Mouse (Mus musculus) heart, embryonic 14.5 days (tissue): Measurements from ENCODE around the gene Pigr. TPM values are rescaled to one million over a fixed set of nuclear protein-coding genes. Genes with fewer than 3 reads are reported as not detected.

ENCODE experiments used
- ATAC-seq: fragments of 200-750 bp; cut with Nextera tagmentation; 2 replicates; pipeline ENCODE4 v1.8.0; 2017; ENCODE audit warnings: low read depth, moderate TSS enrichment; ENCODE audit not compliant: insufficient number of reproducible peaks, insufficient read depth, low FRiP score
- H3K27ac ChIP-seq, 2 experiments: fragments of 200-500 bp in 1 of 2; fragments of 300-500 bp in 1 of 2; sonication (generic) in 1 of 2; replicated peaks in 1 of 2; 2 replicates each; pipeline ENCODE4 v1.5.1; 2012 to 2014; ENCODE audit warnings: low read depth in 2 of 2, low read length in 2 of 2, control low read depth in 1 of 2, mild to moderate bottlenecking in 1 of 2, mixed read lengths in 1 of 2; ENCODE audit not compliant: control insufficient read depth in 1 of 2, insufficient read depth in 1 of 2
- H3K27me3 ChIP-seq: fragments of 300-500 bp; sonication (generic); 2 replicates; pipeline ENCODE4 v1.6.1; 2014; ENCODE audit warnings: mild to moderate bottlenecking, low read length, control low read depth; ENCODE audit not compliant: control insufficient read depth, insufficient read depth
- H3K36me3 ChIP-seq: fragments of 300-500 bp; sonication (generic); 2 replicates; pipeline ENCODE4 v1.6.1; 2014; ENCODE audit warnings: mild to moderate bottlenecking, control low read depth, low read length, mixed read lengths; ENCODE audit not compliant: control insufficient read depth, insufficient read depth
- H3K4me1 ChIP-seq, 2 experiments: fragments of 200-500 bp in 1 of 2; fragments of 300-500 bp in 1 of 2; sonication (generic) in 1 of 2; 2 replicates each; pipeline ENCODE4 v1.6.1; 2012 to 2014; ENCODE audit warnings: low read length in 2 of 2, control low read depth in 1 of 2, mixed read lengths in 1 of 2; ENCODE audit not compliant: control insufficient read depth in 2 of 2, insufficient read depth in 2 of 2
- H3K4me2 ChIP-seq: fragments of 300-500 bp; sonication (generic); 2 replicates; pipeline ENCODE4 v1.6.1; 2014; ENCODE audit warnings: mild to moderate bottlenecking, low read length
- H3K4me3 ChIP-seq, 2 experiments: fragments of 200-500 bp in 1 of 2; fragments of 300-500 bp in 1 of 2; sonication (generic) in 1 of 2; 2 replicates each; pipeline ENCODE4 v1.5.1; 2012 to 2014; ENCODE audit warnings: low read length in 2 of 2, mild to moderate bottlenecking in 2 of 2, control low read depth in 1 of 2, low read depth in 1 of 2, moderate library complexity in 1 of 2; ENCODE audit not compliant: control insufficient read depth in 1 of 2, insufficient read depth in 1 of 2
- H3K9ac ChIP-seq: fragments of 300-500 bp; sonication (generic); 2 replicates; pipeline ENCODE4 v1.6.1; 2014; ENCODE audit warnings: mild to moderate bottlenecking, low read length
- H3K9me3 ChIP-seq: fragments of 300-500 bp; sonication (generic); 2 replicates; pipeline ENCODE4 v1.6.1; 2016; ENCODE audit warnings: low read length, control low read depth; ENCODE audit not compliant: control insufficient read depth
- WGBS: fragments of 180-500 bp; shearing (Covaris S2); extraction: QIAGEN DNeasy Blood & Tissue Kit; methylation state at CpG from one replicate; pipeline ENCODE4 v1.1.7; 2014; 5-methylcytosine and 5-hydroxymethylcytosine counted together
- polyA plus RNA-seq: library from polyadenylated mRNA; unstranded; fragments of >200 nt; fragmentation: Nextera tagmentation; extraction: Ambion mirVana; gene quantifications from 2 replicates; pipeline ENCODE4 v1.2.1, GENCODE M21; 2014

Gene Pigr
- polyA plus RNA-seq, 1 experiment from 2014 or later, result 0.05 TPM

- WGBS, result 68% methylated on average over 5 of the region's 5 CpGs
- Histone ChIP-seq H3K9ac (no peak overlapping the region), H3K4me3 (no peak overlapping the region), H3K4me1 (peaks cover 6 to 9% of the 10 kb centered on the region in 2 experiments), H3K4me2 (no peak overlapping the region), H3K27me3 (0 out of 2 replicates have a peak, but pooled peaks cover 3% of the 10 kb centered on the region), H3K36me3 (no peaks in the 10 kb centered on the region), H3K27ac (no peak overlapping the region), H3K9me3 (no peaks in the 10 kb centered on the region)
- no peak for ATAC-seq
Observed at GRCm38 (mm10) chr1:130832230-130833149, 6.0 kb downstream of the Pigr start.

DNA sequence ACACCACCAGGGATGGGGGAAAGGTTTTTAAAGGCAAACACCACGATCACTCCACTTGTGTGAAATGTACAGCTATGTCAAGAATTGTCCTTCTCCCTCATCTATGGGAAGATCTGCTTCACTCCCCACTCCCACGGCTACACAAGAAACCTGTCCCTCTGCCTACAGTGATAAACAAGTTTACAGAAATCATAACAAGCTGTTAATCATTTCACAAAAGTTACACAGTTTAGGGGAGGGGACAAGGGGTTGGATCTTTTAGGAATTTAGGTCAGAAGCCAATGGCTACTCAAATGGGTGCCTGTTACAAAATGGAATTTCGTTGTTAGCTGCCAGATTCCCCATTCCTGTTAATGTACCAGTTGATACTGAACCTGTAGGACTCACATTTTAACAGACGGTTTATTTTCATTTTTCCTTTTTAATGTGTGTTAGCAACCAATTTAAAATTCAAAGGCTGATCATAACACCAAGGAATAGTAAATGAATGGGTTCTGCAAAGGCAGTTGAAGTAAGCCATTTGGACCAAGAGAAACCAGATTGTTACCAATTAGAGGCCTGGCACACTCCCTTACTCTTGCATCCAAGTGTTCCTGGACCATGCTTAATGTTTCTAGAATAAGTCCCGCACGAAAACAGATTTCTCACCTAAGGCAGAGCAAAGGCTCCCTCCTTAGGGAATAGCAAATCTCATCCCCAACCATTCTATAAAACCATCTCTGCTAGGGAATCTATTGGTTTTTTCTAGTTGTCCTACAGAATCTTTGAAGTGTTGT lies 8.9 kb downstream of the Pigr start:
- H3K27me3 ChIP-seq, result 0 out of 2 replicates have a peak, but pooled peaks cover 3% of the 10 kb centered on the region
- peaks cover 2 to 4% of the 10 kb centered on the region in 2 experiments; a peak in 1 of 4 replicates for H3K4me1 ChIP-seq
- ATAC-seq, result no peak
- no peak overlapping the region for H3K4me2 ChIP-seq
- H3K9me3 ChIP-seq, result no peaks in the 10 kb centered on the region
- no peak overlapping the region for H3K4me3 ChIP-seq
- H3K9ac ChIP-seq, result no peak overlapping the region
- H3K36me3 ChIP-seq, result no peaks in the 10 kb centered on the region
- whole genome bisulfite sequencing, result 84% methylated on average over 6 of the region's 6 CpGs
- no peak overlapping the region for H3K27ac ChIP-seq

DNA sequence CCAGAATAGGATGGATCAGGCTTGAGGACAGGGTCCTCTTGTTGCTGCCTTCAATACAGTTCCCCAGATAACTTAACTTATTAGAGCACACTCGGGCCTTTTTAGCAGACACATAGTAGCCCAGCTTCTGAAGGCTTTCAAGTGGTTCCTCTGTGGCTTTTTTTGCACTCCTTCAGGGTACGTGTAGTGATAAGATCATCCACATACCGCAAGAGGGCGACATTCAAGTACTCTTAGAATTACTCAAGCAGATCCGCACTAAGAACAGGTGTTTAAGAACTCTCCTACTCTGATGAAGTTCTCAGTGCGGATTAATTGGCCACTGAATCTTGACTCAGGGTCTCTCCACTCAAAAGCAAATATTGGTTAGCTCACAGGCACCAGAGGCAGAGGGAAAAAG lies 11.8 kb downstream of the Pigr start:
- Histone ChIP-seq H3K9ac (no peak overlapping the region), H3K4me2 (no peak overlapping the region), H3K27ac (no peak overlapping the region), H3K9me3 (no peaks in the 10 kb centered on the region), H3K4me1 (no peaks in the 10 kb centered on the region), H3K27me3 (0 out of 2 replicates have a peak, but pooled peaks cover 3% of the 10 kb centered on the region), H3K4me3 (no peak overlapping the region), H3K36me3 (no peaks in the 10 kb centered on the region)
- WGBS, result 41% methylated on average over 6 of the region's 6 CpGs
- ATAC-seq, result no peak

DNA sequence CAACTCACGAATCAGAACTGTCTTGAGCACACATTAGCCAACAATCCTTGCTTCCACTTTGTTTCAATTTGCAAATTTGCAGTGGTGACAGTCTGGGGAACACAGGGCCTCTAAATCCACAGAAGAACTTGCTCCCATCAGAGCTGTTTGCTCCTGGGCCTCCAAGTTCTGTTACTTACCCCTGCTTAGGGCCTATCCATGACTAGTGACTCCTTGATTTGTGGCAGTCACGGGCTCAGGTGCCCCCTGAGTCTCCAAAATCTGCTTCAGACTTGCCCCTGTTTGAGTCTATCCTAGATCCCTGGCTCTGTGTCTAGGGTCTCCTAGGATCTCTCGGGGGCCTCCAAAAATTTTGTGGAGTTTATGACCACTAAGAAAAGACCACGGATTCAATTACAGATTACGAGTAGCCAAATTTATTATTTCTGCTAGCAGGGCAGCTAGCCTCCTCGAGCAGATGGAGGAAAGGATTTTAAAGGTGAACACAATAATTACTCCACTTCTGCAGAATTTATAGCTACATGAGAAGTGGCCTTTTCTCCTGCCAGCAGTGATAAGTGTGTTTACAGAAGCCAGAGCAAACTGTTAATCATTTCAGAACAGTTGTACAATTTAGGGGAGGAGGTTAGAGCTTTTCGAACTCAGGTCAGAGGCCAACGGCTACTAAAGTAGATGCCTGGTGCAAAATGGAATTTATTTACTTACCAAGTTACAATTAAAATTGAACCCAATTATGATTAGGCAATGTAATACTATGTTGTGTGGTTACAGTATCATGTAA lies 14.3 kb downstream of the Pigr start:
- ATAC-seq, result no peak
- H3K4me2 ChIP-seq, result no peak overlapping the region

DNA sequence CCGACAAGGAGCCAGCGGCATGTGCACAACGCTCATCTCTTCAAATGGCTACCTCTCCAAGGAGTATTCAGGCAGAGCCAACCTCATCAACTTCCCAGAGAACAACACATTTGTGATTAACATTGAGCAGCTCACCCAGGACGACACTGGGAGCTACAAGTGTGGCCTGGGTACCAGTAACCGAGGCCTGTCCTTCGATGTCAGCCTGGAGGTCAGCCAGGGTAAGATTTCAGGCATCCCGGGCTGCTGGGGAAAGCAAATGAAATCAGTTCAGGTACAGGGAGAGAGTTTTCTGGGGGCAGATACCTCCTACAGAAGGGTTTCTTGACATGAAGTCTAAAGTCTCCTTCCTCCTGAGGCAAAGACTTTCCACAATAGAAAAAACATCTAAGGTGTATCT lies 15.1 kb downstream of the Pigr start:
- no peak overlapping the region for H3K9ac ChIP-seq
- no peaks in the 10 kb centered on the region for H3K36me3 ChIP-seq
- no peak overlapping the region for H3K27ac ChIP-seq
- no peaks in the 10 kb centered on the region for H3K27me3 ChIP-seq
- no peak overlapping the region for H3K4me3 ChIP-seq
- WGBS, result 80% methylated on average over 7 of the region's 7 CpGs
- no peak for ATAC-seq
- H3K4me2 ChIP-seq, result no peak overlapping the region
- no peaks in the 10 kb centered on the region for H3K9me3 ChIP-seq
- H3K4me1 ChIP-seq, result no peaks in the 10 kb centered on the region

More for the DNA sequence above, 14.3 kb downstream of the Pigr start:
- no peaks in the 10 kb centered on the region for H3K36me3 ChIP-seq
- 75% methylated on average over 8 of the region's 8 CpGs for WGBS
- no peaks in the 10 kb centered on the region for H3K4me1 ChIP-seq
- H3K27me3 ChIP-seq, result 0 out of 2 replicates have a peak, but pooled peaks cover 3% of the 10 kb centered on the region
- H3K9ac ChIP-seq, result no peak overlapping the region
- H3K27ac ChIP-seq, result no peak overlapping the region
- H3K4me3 ChIP-seq, result no peak overlapping the region
- no peaks in the 10 kb centered on the region for H3K9me3 ChIP-seq

DNA sequence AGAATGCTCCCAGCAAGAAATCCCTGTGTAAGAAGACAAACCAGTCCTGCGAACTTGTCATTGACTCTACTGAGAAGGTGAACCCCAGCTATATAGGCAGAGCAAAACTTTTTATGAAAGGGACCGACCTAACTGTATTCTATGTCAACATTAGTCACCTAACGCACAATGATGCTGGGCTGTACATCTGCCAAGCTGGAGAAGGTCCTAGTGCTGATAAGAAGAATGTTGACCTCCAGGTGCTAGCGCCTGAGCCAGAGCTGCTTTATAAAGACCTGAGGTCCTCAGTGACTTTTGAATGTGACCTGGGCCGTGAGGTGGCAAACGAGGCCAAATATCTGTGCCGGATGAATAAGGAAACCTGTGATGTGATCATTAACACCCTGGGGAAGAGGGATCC lies 18.0 kb downstream of the Pigr start:
- H3K27me3 ChIP-seq, result no peaks in the 10 kb centered on the region
- no peak overlapping the region for H3K4me3 ChIP-seq
- no peaks in the 10 kb centered on the region for H3K36me3 ChIP-seq
- no peak for ATAC-seq
- WGBS, result 85% methylated on average over 7 of the region's 7 CpGs
- H3K4me2 ChIP-seq, result no peak overlapping the region
- H3K27ac ChIP-seq, result no peak overlapping the region
- H3K9me3 ChIP-seq, result no peaks in the 10 kb centered on the region
- H3K4me1 ChIP-seq, result no peaks in the 10 kb centered on the region
- H3K9ac ChIP-seq, result no peak overlapping the region

- Histone ChIP-seq H3K4me1 (no peaks in the 10 kb centered on the region), H3K9me3 (no peaks in the 10 kb centered on the region), H3K9ac (no peak overlapping the region), H3K27ac (no peak overlapping the region), H3K27me3 (no peaks in the 10 kb centered on the region), H3K4me3 (no peak overlapping the region), H3K36me3 (no peaks in the 10 kb centered on the region), H3K4me2 (no peak overlapping the region)
- ATAC-seq, result no peak
- 88% methylated on average over 10 of the region's 10 CpGs for WGBS
Observed at GRCm38 (mm10) chr1:130849530-130850214, 23.2 kb downstream of the Pigr start.
